Mouse (Mus musculus) embryonic facial prominence, embryonic 11.5 days (tissue): Measurements from ENCODE around the gene Hip1r. TPM values are rescaled to one million over a fixed set of nuclear protein-coding genes. Genes with fewer than 3 reads are reported as not detected.

ENCODE experiments used
- ATAC-seq: fragments of 200-750 bp; cut with Nextera tagmentation; replicated peaks from 2 replicates; pipeline ENCODE4 v1.8.0; 2017; ENCODE audit warnings: low read depth; ENCODE audit not compliant: insufficient number of reproducible peaks, low FRiP score, low TSS enrichment
- DNase-seq: peaks from one replicate; pipeline ENCODE4 v3.0.0-alpha.2; 2015; ENCODE audit warnings: low spot score
- H3K27ac ChIP-seq: fragments of 300-500 bp; sonication (generic); replicated peaks from 2 replicates; pipeline ENCODE4 v1.5.1; 2014; ENCODE audit warnings: mild to moderate bottlenecking, low read depth, low read length, control low read depth
- H3K27me3 ChIP-seq: fragments of 300-500 bp; sonication (generic); 2 replicates; pipeline ENCODE4 v1.6.1; 2014; ENCODE audit warnings: mild to moderate bottlenecking, low read length, moderate library complexity, mixed read lengths; ENCODE audit not compliant: control insufficient read depth, insufficient read depth
- H3K36me3 ChIP-seq: fragments of 300-500 bp; sonication (generic); replicated peaks from 2 replicates; pipeline ENCODE4 v1.6.1; 2014; ENCODE audit warnings: low read depth, mild to moderate bottlenecking, low read length, moderate library complexity, mixed read lengths; ENCODE audit not compliant: control insufficient read depth, insufficient read depth
- H3K4me1 ChIP-seq: fragments of 300-500 bp; sonication (generic); 2 replicates; pipeline ENCODE4 v1.6.1; 2014; ENCODE audit warnings: low read length, mixed read lengths; ENCODE audit not compliant: control insufficient read depth, insufficient read depth
- H3K4me2 ChIP-seq: fragments of 300-500 bp; sonication (generic); 2 replicates; pipeline ENCODE4 v1.6.1; 2014; ENCODE audit warnings: low read depth, mild to moderate bottlenecking, control low read depth, low read length, moderate library complexity
- H3K4me3 ChIP-seq: fragments of 300-500 bp; sonication (generic); 2 replicates; pipeline ENCODE4 v1.5.1; 2014; ENCODE audit warnings: low read depth, low read length, control low read depth
- H3K9ac ChIP-seq: fragments of 300-500 bp; sonication (generic); replicated peaks from 2 replicates; pipeline ENCODE4 v1.6.1; 2014; ENCODE audit warnings: mild to moderate bottlenecking, control low read depth, low read length
- H3K9me3 ChIP-seq: fragments of 300-500 bp; sonication (generic); replicated peaks from 2 replicates; pipeline ENCODE4 v1.6.1; 2016; ENCODE audit warnings: mild to moderate bottlenecking, low read length, inconsistent platforms, mixed read lengths; ENCODE audit not compliant: control insufficient read depth
- WGBS: fragments of 180-500 bp; shearing (Covaris S2); extraction: QIAGEN DNeasy Blood & Tissue Kit; methylation state at CpG from one replicate; pipeline ENCODE4 v1.1.7; 2014; 5-methylcytosine and 5-hydroxymethylcytosine counted together
- polyA plus RNA-seq: library from polyadenylated mRNA; unstranded; fragments of >200 nt; fragmentation: Nextera tagmentation; extraction: Ambion mirVana; gene quantifications from 2 replicates; pipeline ENCODE4 v1.2.1, GENCODE M21; 2014

The Hip1r gene
- polyA plus RNA-seq, 1 experiment from 2014 or later: 3.0 TPM

DNA sequence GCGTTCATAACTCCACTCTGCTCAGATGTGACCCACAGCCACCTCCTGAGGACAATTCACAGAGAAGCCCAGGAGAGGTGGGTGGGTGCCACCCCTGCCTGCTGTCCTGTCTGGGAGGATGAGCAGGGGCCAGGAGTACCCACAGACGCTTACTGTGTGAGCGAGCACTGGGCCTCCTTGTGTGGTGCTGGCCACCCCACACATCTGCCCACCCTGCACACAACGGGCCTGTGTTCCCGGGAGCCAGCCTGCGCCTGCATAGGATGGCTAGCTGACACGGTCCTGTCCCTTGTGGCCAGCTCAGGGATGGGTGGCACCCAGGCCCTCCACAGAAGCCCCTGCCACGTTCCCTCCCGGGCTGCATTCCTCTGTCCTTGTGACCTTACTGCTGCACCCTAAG, 12.0 kb downstream of the Hip1r start:
- WGBS: 78% methylated on average over 9 of the region's 9 CpGs
- Histone ChIP-seq H3K4me3 (no peak overlapping the region), H3K27me3 (no peaks in the 10 kb centered on the region), H3K9ac (no peak overlapping the region), H3K4me1 (no peaks in the 10 kb centered on the region), H3K9me3 (no peaks in the 10 kb centered on the region), H3K4me2 (no peak overlapping the region), H3K27ac (no peak overlapping the region), H3K36me3 (no peaks in the 10 kb centered on the region)
- ATAC-seq (no peak), DNase-seq (no peak)

DNA sequence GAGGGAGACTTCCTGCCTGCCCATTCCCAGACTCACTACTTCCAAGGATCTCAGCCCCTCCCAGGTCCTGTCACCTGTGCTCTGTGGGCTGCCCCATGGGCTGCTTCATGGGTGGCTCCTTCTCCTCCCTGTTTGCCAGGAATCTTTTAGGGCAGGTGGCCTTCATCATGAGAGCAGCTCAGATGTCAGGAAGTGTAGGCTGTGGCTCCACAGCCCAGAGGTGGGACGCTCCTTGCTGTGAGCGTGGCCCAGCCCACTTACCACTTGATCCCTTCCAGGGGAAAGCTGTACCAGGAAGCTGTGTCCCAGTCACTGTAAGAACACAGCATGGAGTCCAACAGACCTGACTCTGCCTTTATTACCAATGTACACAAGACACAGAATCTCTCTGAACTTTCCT, 13.5 kb downstream of the Hip1r start:
- 40% methylated on average over 2 of the region's 2 CpGs for WGBS
- H3K27ac ChIP-seq: no peak overlapping the region
- ATAC-seq: no peak
- H3K9ac ChIP-seq: no peak overlapping the region
- H3K4me3 ChIP-seq: no peak overlapping the region
- H3K27me3 ChIP-seq: no peaks in the 10 kb centered on the region
- H3K4me2 ChIP-seq: no peak overlapping the region
- no peaks in the 10 kb centered on the region for H3K4me1 ChIP-seq
- no peaks in the 10 kb centered on the region for H3K36me3 ChIP-seq
- no peaks in the 10 kb centered on the region for H3K9me3 ChIP-seq
- DNase-seq: no peak

DNA sequence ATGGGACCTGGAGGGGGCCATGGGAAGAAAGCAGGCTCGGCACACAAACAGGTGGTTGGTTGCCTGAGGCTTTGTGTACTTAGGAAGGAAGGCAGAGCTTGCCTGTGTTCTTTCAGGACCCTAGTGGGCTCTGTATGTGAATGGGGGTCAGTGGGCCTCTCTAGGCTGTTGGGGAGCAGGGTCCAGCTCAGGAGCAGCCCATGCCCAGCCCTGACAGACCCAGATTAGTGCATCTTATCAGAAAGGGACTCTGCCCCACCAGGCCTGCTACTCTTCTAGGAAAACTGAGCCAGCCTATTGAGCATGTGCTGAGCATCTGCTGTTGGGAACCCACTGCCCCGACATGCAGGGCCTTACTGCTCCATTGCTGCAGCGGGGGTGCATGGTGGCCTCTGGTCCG, 14.1 kb downstream of the Hip1r start:
- Histone ChIP-seq H3K4me1 (no peaks in the 10 kb centered on the region), H3K27me3 (no peaks in the 10 kb centered on the region), H3K9ac (no peak overlapping the region), H3K4me2 (no peak overlapping the region), H3K36me3 (no peaks in the 10 kb centered on the region), H3K4me3 (no peak overlapping the region), H3K9me3 (no peaks in the 10 kb centered on the region), H3K27ac (no peak overlapping the region)
- DNase-seq (no peak), ATAC-seq (no peak)
- WGBS: 69% methylated on average over 4 of the region's 4 CpGs

DNA sequence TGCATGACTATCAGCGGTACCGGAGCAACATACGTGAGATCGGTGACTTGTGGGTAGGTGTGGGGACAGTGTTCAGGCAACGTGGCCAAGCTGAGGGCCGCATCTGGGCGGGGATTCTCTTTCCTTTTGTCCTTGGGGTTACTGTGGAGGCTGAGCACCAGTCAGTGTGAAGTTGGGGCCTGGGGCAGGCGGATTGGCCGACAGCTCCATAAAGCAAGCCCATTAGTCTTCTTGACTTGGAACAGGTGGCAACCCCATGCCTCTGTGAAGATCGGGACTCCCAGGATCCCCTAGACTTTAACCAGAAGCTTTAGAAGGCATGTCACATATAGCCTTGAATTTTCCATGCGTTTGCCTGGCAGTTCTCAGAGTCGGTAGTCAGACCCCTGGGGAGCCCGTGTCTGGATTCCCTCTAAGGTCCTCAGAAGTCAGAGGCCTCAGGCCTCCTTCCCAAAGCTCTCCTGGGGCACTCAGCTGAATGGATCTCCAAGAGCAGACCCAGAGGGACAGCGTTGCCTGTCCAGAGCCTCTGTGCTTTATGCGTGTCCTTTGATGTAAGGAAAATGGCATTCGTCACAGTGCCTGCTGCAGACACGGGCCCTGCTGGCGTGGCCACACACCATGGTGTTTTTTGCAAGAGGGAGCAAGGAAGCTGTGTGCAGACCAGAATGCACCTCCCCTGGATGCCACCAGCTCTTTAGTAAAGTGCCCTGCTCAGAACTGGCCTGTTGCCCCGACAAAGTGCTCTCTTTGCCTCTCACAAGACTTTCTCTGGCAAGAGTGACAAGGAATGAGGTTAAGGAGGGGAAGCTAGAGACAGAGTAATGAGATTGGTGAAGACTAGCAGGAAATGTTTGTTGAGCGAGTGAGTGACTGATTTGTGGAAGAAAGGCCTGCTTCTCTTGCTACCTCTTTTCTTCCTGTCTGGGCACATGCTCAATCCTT, 16.8 kb downstream of the Hip1r start:
- ATAC-seq (no peak), DNase-seq (no peak)
- H3K36me3 ChIP-seq: no peaks in the 10 kb centered on the region
- H3K27ac ChIP-seq: no peak overlapping the region
- no peak overlapping the region for H3K4me3 ChIP-seq
- 73% methylated on average over 20 of the region's 20 CpGs for WGBS
- H3K9me3 ChIP-seq: no peaks in the 10 kb centered on the region
- no peaks in the 10 kb centered on the region for H3K27me3 ChIP-seq
- H3K9ac ChIP-seq: no peak overlapping the region
- H3K4me2 ChIP-seq: no peak overlapping the region
- H3K4me1 ChIP-seq: no peaks in the 10 kb centered on the region

DNA sequence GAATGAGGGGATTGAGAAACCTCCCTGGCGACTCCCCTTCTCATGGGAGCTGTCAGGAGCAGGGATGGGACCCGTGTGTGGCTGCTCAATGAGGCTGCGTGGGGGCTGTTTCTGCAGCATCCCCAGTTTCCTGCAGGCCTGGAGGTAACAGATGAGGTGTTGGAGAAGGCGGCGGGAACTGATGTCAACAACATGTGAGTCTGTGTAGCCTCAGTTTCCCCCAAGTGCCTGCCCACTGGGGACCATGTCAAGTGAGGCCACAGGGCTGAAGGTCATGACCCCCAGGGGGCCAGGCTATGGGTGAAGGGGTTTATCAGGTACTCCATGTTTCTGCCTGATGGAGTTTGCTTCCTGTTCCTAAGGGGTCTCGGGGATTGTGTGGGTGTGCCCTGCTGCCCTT, 17.9 kb downstream of the Hip1r start:
- Histone ChIP-seq H3K9ac (no peak overlapping the region), H3K36me3 (no peaks in the 10 kb centered on the region), H3K4me1 (no peaks in the 10 kb centered on the region), H3K27ac (no peak overlapping the region), H3K4me2 (no peak overlapping the region), H3K27me3 (no peaks in the 10 kb centered on the region), H3K4me3 (no peak overlapping the region), H3K9me3 (no peaks in the 10 kb centered on the region)
- WGBS: 81% methylated on average over 6 of the region's 6 CpGs
- ATAC-seq (no peak), DNase-seq (no peak)

DNA sequence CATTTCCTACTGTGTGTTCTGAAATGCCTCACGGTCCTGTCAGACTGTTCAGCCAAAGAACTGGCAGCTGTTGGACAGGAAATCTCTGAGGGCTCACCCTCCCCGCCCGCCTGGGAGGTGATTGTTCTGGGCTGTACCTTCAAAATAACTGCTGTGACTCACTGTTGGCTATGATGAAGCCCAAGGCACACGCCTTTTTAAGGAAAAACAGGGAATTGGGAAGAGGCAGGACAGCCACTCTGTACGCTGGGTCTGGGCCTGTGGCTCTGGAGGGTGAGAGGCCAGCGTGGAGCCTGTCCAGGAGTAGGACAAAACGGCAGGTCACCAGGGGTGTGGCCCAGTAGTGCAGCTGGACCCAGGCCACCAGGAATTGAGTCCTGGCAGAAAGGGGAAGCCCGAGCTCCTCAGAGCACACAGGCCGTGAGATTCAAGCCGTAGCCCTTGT, 18.8 kb downstream of the Hip1r start:
- WGBS: 82% methylated on average over 10 of the region's 10 CpGs

DNA sequence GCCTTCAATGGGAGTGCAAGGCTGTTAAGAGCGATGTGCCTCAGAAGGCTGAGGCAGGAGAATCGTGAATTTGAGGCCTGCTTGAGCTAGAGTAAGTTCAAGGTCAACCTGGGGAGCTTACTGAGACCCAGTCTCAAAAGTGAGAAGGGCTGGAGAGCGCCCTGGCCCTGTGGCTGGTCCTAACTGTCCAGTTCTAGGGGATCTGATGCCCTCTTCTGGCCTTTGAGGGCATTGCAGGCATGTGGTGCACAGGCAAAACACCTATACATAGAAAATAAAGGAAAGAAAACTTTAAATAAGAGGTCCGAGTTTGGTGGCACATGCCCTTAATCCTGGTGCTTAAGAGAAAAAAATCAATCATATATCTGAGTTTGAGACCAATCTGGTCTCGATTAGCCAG, 19.4 kb downstream of the Hip1r start:
- Histone ChIP-seq H3K9me3 (no peaks in the 10 kb centered on the region), H3K36me3 (no peaks in the 10 kb centered on the region), H3K27ac (no peak overlapping the region), H3K9ac (no peak overlapping the region), H3K27me3 (no peaks in the 10 kb centered on the region), H3K4me2 (no peak overlapping the region), H3K4me3 (no peak overlapping the region), H3K4me1 (no peaks in the 10 kb centered on the region)
- WGBS: 27% methylated on average over 5 of the region's 5 CpGs
- DNase-seq (peak; percentile 86), ATAC-seq (no peak)

More for the DNA sequence above, 18.8 kb downstream of the Hip1r start:
- no peak for DNase-seq
- Histone ChIP-seq H3K4me1 (no peaks in the 10 kb centered on the region), H3K27me3 (no peaks in the 10 kb centered on the region), H3K9ac (no peak overlapping the region), H3K4me2 (no peak overlapping the region), H3K27ac (no peak overlapping the region), H3K4me3 (no peak overlapping the region), H3K9me3 (no peaks in the 10 kb centered on the region), H3K36me3 (no peaks in the 10 kb centered on the region)
- no peak for ATAC-seq

DNA sequence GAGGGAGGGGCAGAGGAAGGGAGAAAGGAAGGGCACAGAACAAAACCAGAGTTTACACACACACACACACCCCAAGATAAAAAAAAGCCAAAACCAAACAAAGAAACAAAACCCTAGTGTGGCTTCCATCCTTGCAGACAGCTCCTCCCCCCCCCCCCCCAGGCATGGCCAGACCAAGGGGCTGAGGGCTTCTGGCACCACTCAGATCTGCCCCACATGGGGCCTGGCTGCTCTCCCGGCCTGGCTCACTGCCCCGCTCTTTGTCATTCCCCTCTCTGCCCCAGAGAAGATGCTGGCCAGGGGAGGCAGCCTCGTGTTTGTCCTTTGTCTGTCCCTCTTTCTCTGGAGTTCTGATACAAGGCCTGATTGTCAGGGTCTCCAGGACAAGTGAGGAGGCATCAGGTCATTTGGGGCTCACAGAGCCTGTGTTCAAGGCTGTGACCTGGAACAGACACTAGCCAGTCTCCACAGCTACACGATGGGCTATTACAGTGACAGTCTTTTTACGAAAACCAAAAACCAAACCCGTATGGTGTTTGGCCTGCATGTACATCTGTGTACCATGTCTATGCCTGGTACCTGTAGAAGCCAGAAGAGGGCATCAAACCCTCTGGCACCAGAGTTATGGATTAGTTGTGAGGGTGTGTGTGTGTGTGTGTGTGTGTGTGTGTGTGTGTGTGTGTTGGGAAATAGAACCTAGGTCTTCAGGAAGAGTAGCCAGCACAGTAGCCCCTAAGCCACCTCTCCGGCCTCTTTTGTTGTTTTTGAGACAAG, 20.0 kb downstream of the Hip1r start:
- no peak for ATAC-seq
- H3K4me2 ChIP-seq: no peak overlapping the region
- no peak overlapping the region for H3K4me3 ChIP-seq
- H3K4me1 ChIP-seq: no peaks in the 10 kb centered on the region
- H3K27me3 ChIP-seq: no peaks in the 10 kb centered on the region
- H3K9ac ChIP-seq: no peak overlapping the region
- DNase-seq: no peak
- no peak overlapping the region for H3K27ac ChIP-seq
- H3K36me3 ChIP-seq: no peaks in the 10 kb centered on the region
- H3K9me3 ChIP-seq: no peaks in the 10 kb centered on the region
- 68% methylated on average over 7 of the region's 7 CpGs for WGBS
